Mouse (Mus musculus) embryonic facial prominence, embryonic 15.5 days (tissue): ENCODE results near the gene Stt3b. TPM values are rescaled to one million over a fixed set of nuclear protein-coding genes. Genes with fewer than 3 reads are reported as not detected.

Source experiments
- ATAC-seq: fragments of 200-750 bp; cut with Nextera tagmentation; 2 replicates; pipeline ENCODE4 v1.8.0; 2017; ENCODE audit warnings: low read depth, moderate TSS enrichment; ENCODE audit not compliant: insufficient number of reproducible peaks, low FRiP score, low TSS enrichment
- H3K27ac ChIP-seq: fragments of 300-500 bp; sonication (generic); replicated peaks from 2 replicates; pipeline ENCODE4 v1.5.1; 2015; ENCODE audit warnings: mild to moderate bottlenecking, inconsistent platforms
- H3K27me3 ChIP-seq: fragments of 300-500 bp; sonication (generic); 2 replicates; pipeline ENCODE4 v1.6.1; 2015; ENCODE audit warnings: inconsistent platforms
- H3K36me3 ChIP-seq: fragments of 300-500 bp; sonication (generic); 2 replicates; pipeline ENCODE4 v1.6.1; 2015; ENCODE audit warnings: mild to moderate bottlenecking, inconsistent platforms
- H3K4me1 ChIP-seq: fragments of 300-500 bp; sonication (generic); 2 replicates; pipeline ENCODE4 v1.6.1; 2015; ENCODE audit warnings: inconsistent platforms
- H3K4me2 ChIP-seq: fragments of 300-500 bp; sonication (generic); replicated peaks from 2 replicates; pipeline ENCODE4 v1.6.1; 2015; ENCODE audit warnings: mild to moderate bottlenecking, inconsistent platforms
- H3K4me3 ChIP-seq: fragments of 300-500 bp; sonication (generic); replicated peaks from 2 replicates; pipeline ENCODE4 v1.5.1; 2015; ENCODE audit warnings: mild to moderate bottlenecking, inconsistent platforms
- H3K9ac ChIP-seq: fragments of 300-500 bp; sonication (generic); 2 replicates; pipeline ENCODE4 v1.6.1; 2015; ENCODE audit warnings: inconsistent platforms
- H3K9me3 ChIP-seq: fragments of 300-500 bp; sonication (generic); replicated peaks from 2 replicates; pipeline ENCODE4 v1.6.1; 2016; ENCODE audit warnings: inconsistent platforms
- WGBS: fragments of 180-500 bp; shearing (Covaris S2); methylation state at CpG from one replicate; pipeline ENCODE4 v1.1.7; 2015; 5-methylcytosine and 5-hydroxymethylcytosine counted together
- polyA plus RNA-seq: library from polyadenylated mRNA; unstranded; fragments of >200 nt; fragmentation: Nextera tagmentation; extraction: Ambion mirVana; gene quantifications from 2 replicates; pipeline ENCODE4 v1.2.1, GENCODE M21; 2015

Stt3b gene
- polyA plus RNA-seq, 1 experiment from 2014 or later = 95.3 TPM

DNA sequence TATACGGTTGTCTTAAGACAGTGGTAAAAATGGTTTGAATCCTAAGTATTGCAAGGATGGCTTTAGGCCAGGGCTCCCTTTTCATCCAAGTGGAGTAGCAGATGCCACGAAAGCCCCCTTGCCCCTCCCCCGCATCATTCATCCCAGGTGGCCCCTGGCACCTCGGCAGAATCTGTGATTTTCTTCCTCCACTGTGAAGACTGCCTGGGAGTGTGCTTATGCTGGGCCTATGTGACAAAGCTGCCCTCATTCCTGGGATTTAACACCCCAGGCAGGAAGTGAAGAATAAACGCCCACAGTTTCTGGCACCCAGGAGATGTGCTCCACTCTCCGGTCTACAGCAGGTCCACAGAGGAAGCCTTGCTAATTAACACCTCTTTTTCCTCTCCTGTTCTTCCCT is 28.6 kb upstream of the Stt3b start:
- WGBS = 44% methylated on average over 6 of the region's 6 CpGs
- no peaks in the 10 kb centered on the region for H3K36me3 ChIP-seq
- no peaks in the 10 kb centered on the region for H3K27me3 ChIP-seq
- ATAC-seq = no peak
- no peak overlapping the region for H3K4me3 ChIP-seq
- H3K4me2 ChIP-seq = no peak overlapping the region
- H3K27ac ChIP-seq = no peak overlapping the region
- H3K9me3 ChIP-seq = no peaks in the 10 kb centered on the region
- H3K4me1 ChIP-seq = no peaks in the 10 kb centered on the region
- H3K9ac ChIP-seq = no peak overlapping the region

DNA sequence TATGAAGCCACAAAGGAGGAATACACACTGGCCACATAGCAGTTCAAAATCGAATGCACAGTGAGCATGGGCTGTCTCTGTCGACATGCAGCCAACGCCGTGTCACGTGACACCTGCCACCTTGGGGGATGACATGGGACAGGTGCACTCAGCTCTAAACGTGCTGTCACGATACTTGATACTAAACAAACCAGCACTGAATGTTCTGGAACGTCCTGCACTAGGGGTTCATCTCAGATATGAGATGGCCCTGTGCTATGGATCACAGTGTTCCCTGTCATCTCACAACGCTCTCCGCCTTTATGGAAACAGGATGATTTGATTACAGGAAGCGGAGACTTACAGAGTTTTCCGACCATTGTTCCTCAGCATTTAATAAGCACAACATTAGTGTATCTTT is 22.8 kb upstream of the Stt3b start:
- Histone ChIP-seq H3K27ac (no peak overlapping the region), H3K9me3 (no peaks in the 10 kb centered on the region), H3K27me3 (no peaks in the 10 kb centered on the region), H3K9ac (no peak overlapping the region), H3K4me1 (0 out of 2 replicates have a peak, but pooled peaks cover 3% of the 10 kb centered on the region), H3K36me3 (no peaks in the 10 kb centered on the region), H3K4me3 (no peak overlapping the region), H3K4me2 (no peak overlapping the region)
- no peak for ATAC-seq
- WGBS = 54% methylated on average over 12 of the region's 12 CpGs

DNA sequence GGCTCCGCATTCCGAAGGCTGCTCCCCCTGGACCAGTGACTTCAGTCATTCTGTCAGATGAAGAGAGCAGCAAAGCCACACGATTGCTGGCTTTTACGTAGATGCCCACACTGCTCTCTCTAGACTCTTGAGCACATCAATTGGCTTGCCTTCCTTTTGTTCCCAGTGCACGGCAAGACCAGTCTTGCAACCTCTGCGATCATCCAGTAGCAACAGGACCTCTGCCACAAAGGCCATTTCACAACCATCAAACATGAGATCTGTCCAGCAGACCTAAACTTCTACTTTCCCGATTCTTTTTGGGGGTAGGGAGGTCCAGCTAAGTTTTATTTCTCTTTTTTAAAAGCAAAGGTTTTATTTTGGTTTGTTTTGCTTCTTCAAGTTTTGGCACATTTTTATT is 22.1 kb upstream of the Stt3b start:
- Histone ChIP-seq H3K27ac (no peak overlapping the region), H3K4me1 (0 out of 2 replicates have a peak, but pooled peaks cover 3% of the 10 kb centered on the region), H3K9ac (no peak overlapping the region), H3K4me2 (no peak overlapping the region), H3K27me3 (no peaks in the 10 kb centered on the region), H3K36me3 (no peaks in the 10 kb centered on the region), H3K9me3 (no peaks in the 10 kb centered on the region), H3K4me3 (no peak overlapping the region)
- no peak for ATAC-seq
- WGBS = 66% methylated on average over 7 of the region's 7 CpGs

DNA sequence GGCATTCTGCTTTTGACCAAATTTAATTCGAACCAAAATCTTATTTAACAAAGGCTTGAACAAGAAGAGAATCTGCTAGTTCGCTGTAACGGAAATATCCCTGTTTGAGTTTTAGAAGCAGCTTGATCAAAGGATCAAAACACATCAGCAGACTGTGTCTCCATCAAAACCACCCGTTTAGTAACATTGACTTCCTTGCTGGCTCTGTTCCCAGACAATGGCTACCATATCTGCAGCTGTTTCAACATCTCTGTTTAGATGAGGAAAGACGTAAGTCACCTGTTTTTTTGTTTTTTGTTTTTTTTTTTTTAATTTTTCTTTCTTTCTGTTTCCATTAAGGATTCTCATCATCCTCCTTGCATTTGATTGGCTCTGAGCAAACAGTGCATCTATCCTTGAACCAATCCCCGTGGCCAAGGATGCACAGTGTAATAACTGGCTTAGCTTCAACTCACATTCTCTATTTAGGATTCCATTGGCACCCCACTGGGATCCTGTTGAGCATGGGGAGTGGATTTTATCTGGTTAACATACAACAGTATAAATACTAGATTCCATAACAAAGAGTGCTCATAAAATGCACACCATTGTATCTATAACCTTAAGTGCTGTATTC is 20.7 kb upstream of the Stt3b start:
- no peak for ATAC-seq

DNA sequence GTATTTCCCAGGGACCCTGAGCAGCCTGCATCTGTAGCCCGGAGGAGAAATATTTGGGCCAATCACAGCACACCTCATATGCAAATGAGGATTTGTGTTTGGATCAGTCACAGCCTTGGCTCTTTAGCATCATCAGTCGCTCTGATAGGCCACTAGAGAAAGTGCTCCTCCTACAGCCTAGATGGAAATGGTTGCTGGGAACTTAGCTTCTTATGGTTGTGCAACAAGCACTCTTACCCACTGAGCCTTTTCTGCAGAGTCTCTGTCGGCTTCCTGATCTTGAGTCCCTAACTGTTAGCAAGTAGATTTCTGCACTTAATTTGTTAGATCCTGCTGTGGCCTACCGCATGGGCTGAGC is 16.3 kb upstream of the Stt3b start:
- 87% methylated on average over 4 of the region's 4 CpGs for WGBS
- no peak overlapping the region for H3K4me3 ChIP-seq
- H3K4me2 ChIP-seq = no peak overlapping the region
- H3K36me3 ChIP-seq = no peaks in the 10 kb centered on the region
- H3K27me3 ChIP-seq = no peaks in the 10 kb centered on the region
- H3K27ac ChIP-seq = no peak overlapping the region
- no peak overlapping the region for H3K9ac ChIP-seq
- 0 out of 2 replicates have a peak, but pooled peaks cover 3% of the 10 kb centered on the region for H3K4me1 ChIP-seq
- no peak for ATAC-seq
- H3K9me3 ChIP-seq = no peaks in the 10 kb centered on the region

More for the DNA sequence above, 20.7 kb upstream of the Stt3b start:
- H3K4me3 ChIP-seq = no peak overlapping the region
- H3K9ac ChIP-seq = no peak overlapping the region
- no peaks in the 10 kb centered on the region for H3K27me3 ChIP-seq
- 33% methylated on average over 6 of the region's 6 CpGs for WGBS
- no peak overlapping the region for H3K4me2 ChIP-seq
- H3K9me3 ChIP-seq = no peaks in the 10 kb centered on the region
- H3K36me3 ChIP-seq = no peaks in the 10 kb centered on the region
- no peak overlapping the region for H3K27ac ChIP-seq
- 0 out of 2 replicates have a peak, but pooled peaks cover 6% of the 10 kb centered on the region for H3K4me1 ChIP-seq

DNA sequence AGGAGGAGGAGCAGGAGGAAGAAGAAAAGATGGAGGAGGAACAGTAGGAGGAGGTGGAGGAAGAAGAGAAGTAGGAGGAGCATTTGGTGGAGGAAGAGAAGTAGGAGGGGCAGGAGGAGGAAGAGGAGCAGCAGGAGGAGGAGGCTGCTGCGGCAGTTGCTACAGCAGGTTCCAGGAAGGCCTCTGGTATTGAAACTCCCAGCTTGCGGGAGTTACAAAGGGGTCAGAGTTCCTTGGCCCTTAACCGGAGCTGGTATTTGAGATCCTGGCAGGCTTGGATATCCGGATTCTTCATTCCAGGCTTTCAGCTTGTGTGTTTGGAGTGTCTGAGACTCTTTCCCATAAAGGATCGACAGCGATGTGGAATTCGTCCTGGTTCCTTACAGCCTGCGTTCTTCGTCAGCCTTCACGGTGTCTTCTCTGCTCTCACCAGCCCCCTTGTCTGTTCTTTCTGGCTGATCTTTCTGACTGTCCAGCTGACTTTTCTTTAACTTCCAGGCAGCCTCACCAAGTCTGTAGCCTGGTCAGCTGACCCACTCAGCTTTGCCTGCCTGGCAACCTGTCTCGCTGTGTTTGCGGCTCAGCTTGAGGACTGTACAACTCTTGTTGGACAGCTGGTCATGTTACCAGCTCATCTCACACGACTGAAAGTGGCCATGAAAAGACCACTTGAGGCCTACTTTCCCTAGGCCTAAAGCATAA is 15.8 kb upstream of the Stt3b start:
- Histone ChIP-seq H3K4me1 (0 out of 2 replicates have a peak, but pooled peaks cover 3% of the 10 kb centered on the region), H3K27me3 (no peaks in the 10 kb centered on the region), H3K36me3 (no peaks in the 10 kb centered on the region), H3K4me2 (no peak overlapping the region), H3K9me3 (no peaks in the 10 kb centered on the region), H3K27ac (no peak overlapping the region), H3K4me3 (no peak overlapping the region), H3K9ac (no peak overlapping the region)
- WGBS = 71% methylated on average over 13 of the region's 13 CpGs
- no peak for ATAC-seq

DNA sequence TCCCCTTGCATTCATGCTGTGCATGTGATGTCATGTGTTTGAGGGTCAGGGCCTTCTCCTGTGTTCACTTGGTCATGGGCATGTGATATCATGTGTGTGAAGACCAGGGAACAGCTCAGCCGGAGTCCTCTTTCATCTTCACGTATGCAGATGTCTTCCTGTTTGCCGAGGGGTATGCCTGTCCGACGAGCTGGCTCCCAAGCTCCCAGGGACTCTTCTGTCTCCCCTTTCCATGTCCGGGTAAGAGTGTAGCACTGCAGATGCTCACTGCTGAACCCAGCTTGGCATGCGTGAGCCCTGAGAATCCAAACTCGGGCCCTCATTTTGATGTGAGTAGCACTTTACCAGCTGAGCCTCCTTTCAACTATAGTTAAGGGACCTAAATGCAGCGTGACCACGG is 13.4 kb upstream of the Stt3b start:
- Histone ChIP-seq H3K4me1 (0 out of 2 replicates have a peak, but pooled peaks cover 3% of the 10 kb centered on the region), H3K4me2 (no peak overlapping the region), H3K4me3 (no peak overlapping the region), H3K9ac (no peak overlapping the region), H3K27me3 (no peaks in the 10 kb centered on the region), H3K36me3 (no peaks in the 10 kb centered on the region), H3K27ac (no peak overlapping the region), H3K9me3 (no peaks in the 10 kb centered on the region)
- 24% methylated on average over 10 of the region's 10 CpGs for WGBS
- no peak for ATAC-seq

DNA sequence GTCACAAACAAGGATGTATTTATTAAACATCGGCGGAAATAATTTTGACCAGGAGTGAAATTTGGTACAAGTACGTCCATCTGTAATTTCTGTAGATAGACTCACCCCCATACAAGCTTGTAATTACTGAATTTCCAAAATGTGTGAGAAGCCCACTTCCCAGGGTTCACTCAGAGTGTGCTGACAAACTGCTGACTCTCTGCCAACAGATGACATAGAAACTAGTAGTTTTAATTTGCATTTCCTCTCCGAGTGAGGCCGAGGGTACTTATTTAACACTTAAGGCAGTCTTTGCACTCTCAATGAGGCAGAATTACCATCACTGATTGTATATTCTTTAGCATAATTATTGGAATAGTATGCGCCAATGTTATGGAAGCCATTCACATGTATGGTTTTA is 12.2 kb upstream of the Stt3b start:
- Histone ChIP-seq H3K4me1 (0 out of 2 replicates have a peak, but pooled peaks cover 3% of the 10 kb centered on the region), H3K4me3 (no peak overlapping the region), H3K4me2 (no peak overlapping the region), H3K9me3 (no peaks in the 10 kb centered on the region), H3K27me3 (no peaks in the 10 kb centered on the region), H3K9ac (no peak overlapping the region), H3K27ac (no peak overlapping the region), H3K36me3 (no peaks in the 10 kb centered on the region)
- no peak for ATAC-seq
- WGBS = 82% methylated on average over 6 of the region's 6 CpGs

DNA sequence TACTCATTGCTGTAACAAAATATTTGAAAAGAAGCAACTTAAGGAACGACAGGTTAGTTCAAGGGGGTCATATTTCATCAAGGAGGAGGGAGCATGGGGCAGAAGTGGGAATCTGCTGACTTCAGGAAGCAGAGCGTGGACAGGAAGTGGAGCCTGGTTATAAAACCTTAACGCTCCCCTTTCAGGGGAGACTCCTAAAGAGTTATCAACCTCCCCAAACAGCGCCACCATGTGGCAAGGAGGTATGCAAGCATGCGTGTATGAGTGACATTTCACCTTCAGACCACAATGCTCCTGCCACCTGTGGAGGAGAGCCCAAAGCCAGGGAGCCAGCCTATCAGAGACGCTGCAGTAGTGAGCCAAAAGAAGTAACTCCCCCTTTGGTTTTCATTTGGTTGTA is 10.8 kb upstream of the Stt3b start:
- no peak for ATAC-seq
- Histone ChIP-seq H3K27ac (no peak overlapping the region), H3K4me3 (no peak overlapping the region), H3K4me1 (0 out of 2 replicates have a peak, but pooled peaks cover under 1% of the 10 kb centered on the region), H3K9me3 (0 out of 2 replicates have a peak, but pooled peaks cover 2% of the 10 kb centered on the region), H3K4me2 (no peak overlapping the region), H3K36me3 (no peaks in the 10 kb centered on the region), H3K9ac (no peak overlapping the region), H3K27me3 (no peaks in the 10 kb centered on the region)
- WGBS = 80% methylated on average over 6 of the region's 6 CpGs

DNA sequence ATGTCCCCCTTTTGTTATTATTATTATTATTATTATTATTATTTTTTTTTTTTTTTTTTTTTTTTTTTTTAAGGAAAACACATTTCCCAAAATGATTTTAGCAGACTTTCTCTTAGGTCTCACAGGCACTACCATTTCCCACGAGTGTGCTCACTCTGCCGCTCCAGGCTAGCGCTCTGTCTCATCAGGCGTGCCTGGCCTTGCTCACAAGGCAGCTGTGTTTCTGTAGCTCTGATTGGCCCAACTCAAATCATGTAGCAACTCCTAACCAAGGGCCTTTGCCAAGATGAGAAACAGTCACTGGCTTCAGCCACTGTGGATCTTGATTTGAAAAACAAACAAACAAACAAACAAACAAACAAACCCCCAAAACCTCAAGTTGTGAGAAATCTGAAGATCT is 9.9 kb upstream of the Stt3b start:
- Histone ChIP-seq H3K27ac (no peak overlapping the region), H3K4me2 (no peak overlapping the region), H3K36me3 (no peaks in the 10 kb centered on the region), H3K9ac (no peak overlapping the region), H3K4me1 (no peaks in the 10 kb centered on the region), H3K27me3 (no peaks in the 10 kb centered on the region), H3K4me3 (no peak overlapping the region), H3K9me3 (0 out of 2 replicates have a peak, but pooled peaks cover 2% of the 10 kb centered on the region)
- ATAC-seq = no peak
- WGBS = 64% methylated on average over 4 of the region's 4 CpGs

DNA sequence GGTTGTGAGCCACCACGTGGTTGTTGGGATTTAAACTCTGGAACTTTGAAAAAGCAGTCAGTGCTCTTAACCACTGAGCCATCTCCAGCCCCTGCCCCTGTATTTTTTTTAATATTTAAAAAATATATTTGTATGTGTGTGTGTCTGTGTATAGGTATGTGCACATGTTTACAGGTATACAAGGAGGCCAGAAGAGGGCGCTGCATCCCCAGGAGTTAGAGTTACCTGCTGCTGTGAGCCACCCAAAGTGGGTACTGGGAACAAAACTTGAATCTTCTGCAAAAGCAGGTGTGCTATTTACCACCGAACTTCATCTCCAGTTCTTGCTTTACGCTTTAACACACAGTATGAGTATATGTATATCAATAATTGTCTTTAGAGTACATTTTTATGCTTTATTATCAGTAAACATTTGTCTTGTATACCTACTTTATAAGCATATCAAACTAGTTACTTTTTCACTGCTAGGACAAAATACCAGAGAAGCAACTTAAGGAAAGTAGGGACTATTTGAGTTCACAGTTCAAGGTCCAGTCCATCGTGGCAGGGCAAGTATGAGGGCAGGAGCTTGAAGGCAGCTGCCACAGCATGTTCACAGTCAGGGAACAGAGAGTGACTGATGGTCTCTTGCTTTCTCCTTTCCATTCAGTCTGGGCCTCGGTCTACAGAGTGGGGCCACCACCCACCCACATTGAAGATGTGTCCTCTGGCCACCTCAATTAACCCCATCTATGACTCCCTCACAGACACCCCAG is 8.6 kb upstream of the Stt3b start:
- H3K36me3 ChIP-seq = no peaks in the 10 kb centered on the region
- no peak overlapping the region for H3K4me2 ChIP-seq
- 0 out of 2 replicates have a peak, but pooled peaks cover 2% of the 10 kb centered on the region for H3K9me3 ChIP-seq
- no peak overlapping the region for H3K4me3 ChIP-seq
- H3K27ac ChIP-seq = no peak overlapping the region
- no peaks in the 10 kb centered on the region for H3K4me1 ChIP-seq
- no peaks in the 10 kb centered on the region for H3K27me3 ChIP-seq
- H3K9ac ChIP-seq = no peak overlapping the region
- no peak for ATAC-seq
- WGBS = 82% methylated on average over 6 of the region's 6 CpGs
